8 mouse cellular contexts compared by ENCODE assay signal in genomic region chr6:83078324-83078858, GRCm38 (mm10). TPM values are rescaled to one million over a fixed set of nuclear protein-coding genes. Genes with fewer than 3 reads are reported as not detected.
A peak's percentile ranks its signal among the peaks of the same experiment; 100 is the strongest.
DNase-seq lines count a peak whose midpoint lies in the region; ATAC-seq lines count a peak whose summit lies in the region.

No protein-coding gene starts in this region.

- peak overlapping the region; percentile 90 for H3K4me3 ChIP-seq in brown adipose tissue, adult 24 weeks (ENCODE audit: insufficient read depth, low read depth, low read length)
- peak overlapping the region; percentile 78 to 91 for H3K4me3 ChIP-seq in heart, embryonic 14.5 days (ENCODE audit: control insufficient read depth in 1 of 2, insufficient read depth in 1 of 2, low read depth in 1 of 2, low read length in 2 of 2)
- H3K4me3 ChIP-seq in liver, embryonic 13.5 days (replicated peaks): peak overlapping the region; percentile 86
- peak overlapping the region; percentile 85 for H3K4me3 ChIP-seq in stomach, embryonic 16.5 days (replicated peaks; ENCODE audit: low read length)

- no peaks in the 10 kb centered on the region for H3K9me3 ChIP-seq in heart, embryonic 14.5 days (ENCODE audit: control insufficient read depth, low read length)
- H3K9me3 ChIP-seq in liver, embryonic 13.5 days (replicated peaks): no peaks in the 10 kb centered on the region
- no peaks in the 10 kb centered on the region for H3K9me3 ChIP-seq in stomach, embryonic 16.5 days (replicated peaks; ENCODE audit: control insufficient read depth, low read length)

- peak overlapping the region; percentile 100 for H3K4me2 ChIP-seq in heart, embryonic 14.5 days (ENCODE audit: low read length)
- peak overlapping the region; percentile 98 for H3K4me2 ChIP-seq in liver, embryonic 13.5 days
- peak overlapping the region; percentile 97 for H3K4me2 ChIP-seq in stomach, embryonic 16.5 days (ENCODE audit: low read depth, low read length)

- peak; percentile 99 for DNase-seq in CD4-positive, CD25-positive, alpha-beta regulatory T cell, adult 2 months (ENCODE audit: low read depth, low spot score)
- DNase-seq in fibroblast of lung, adult 2 months (ENCODE audit: low read depth): peak; percentile 89
- DNase-seq in kidney, postnatal 14 days: peak; percentile 99
- peak; percentile 98 for DNase-seq in liver, embryonic 13.5 days
- peak; percentile 100 for DNase-seq in neural tube, embryonic 10.5 days (ENCODE audit: extremely low spot score, low spot score)

- peaks cover 19% of the 10 kb centered on the region for H3K36me3 ChIP-seq in heart, embryonic 14.5 days (ENCODE audit: control insufficient read depth, insufficient read depth, low read length)
- peaks cover 19% of the 10 kb centered on the region for H3K36me3 ChIP-seq in liver, embryonic 13.5 days
- H3K36me3 ChIP-seq in stomach, embryonic 16.5 days (ENCODE audit: control insufficient read depth, insufficient read depth, low read length): 0 out of 2 replicates have a peak, but pooled peaks cover 6% of the 10 kb centered on the region

- under 1% methylated on average over 46 of the region's 46 CpGs for WGBS in heart, embryonic 14.5 days
- under 1% methylated on average over 46 of the region's 46 CpGs for WGBS in liver, embryonic 13.5 days (ENCODE audit: insufficient replicate concordance)
- under 1% methylated on average over 46 of the region's 46 CpGs for WGBS in stomach, embryonic 16.5 days

- H3K9ac ChIP-seq in heart, embryonic 14.5 days (ENCODE audit: low read length): peak overlapping the region; percentile 85
- peak overlapping the region; percentile 87 for H3K9ac ChIP-seq in liver, embryonic 13.5 days
- H3K9ac ChIP-seq in stomach, embryonic 16.5 days (ENCODE audit: low read length): peak overlapping the region; percentile 86

- peak overlapping the region; percentile 98 for H3K27ac ChIP-seq in brown adipose tissue, adult 24 weeks (replicated peaks; ENCODE audit: low read depth, low read length)
- peak overlapping the region; percentile 71 to 82 for H3K27ac ChIP-seq in heart, embryonic 14.5 days (replicated peaks in 1 of 2; ENCODE audit: control insufficient read depth in 1 of 2, insufficient read depth in 1 of 2, low read depth in 2 of 2, low read length in 2 of 2)
- H3K27ac ChIP-seq in liver, embryonic 13.5 days: peak overlapping the region; percentile 85
- peak overlapping the region; percentile 84 for H3K27ac ChIP-seq in stomach, embryonic 16.5 days (ENCODE audit: low read length)

- peak; percentile 92 for ATAC-seq in heart, embryonic 14.5 days (ENCODE audit: insufficient number of reproducible peaks, insufficient read depth, low FRiP score, low read depth)
- ATAC-seq in liver, embryonic 13.5 days (ENCODE audit: low read depth): peak; percentile 88
- peak; percentile 95 for ATAC-seq in stomach, embryonic 16.5 days (ENCODE audit: insufficient read depth, low FRiP score)

- peaks cover 3% of the 10 kb centered on the region; the same call in 1 of the 2 replicates for H3K4me1 ChIP-seq in brown adipose tissue, adult 24 weeks (ENCODE audit: control insufficient read depth, insufficient read depth, insufficient read length, low read length)
- H3K4me1 ChIP-seq in heart, embryonic 14.5 days (ENCODE audit: control insufficient read depth in 2 of 2, insufficient read depth in 2 of 2, low read length in 2 of 2): peaks cover 4 to 8% of the 10 kb centered on the region in 2 experiments; a peak in 3 of 4 replicates
- H3K4me1 ChIP-seq in liver, embryonic 13.5 days (replicated peaks): peaks cover 27% of the 10 kb centered on the region
- H3K4me1 ChIP-seq in stomach, embryonic 16.5 days (ENCODE audit: control insufficient read depth, insufficient read depth, low read length): peaks cover 10% of the 10 kb centered on the region; the same call in 1 of the 2 replicates

- H3K27me3 ChIP-seq in heart, embryonic 14.5 days (ENCODE audit: control insufficient read depth, insufficient read depth, low read length): peaks cover 54% of the 10 kb centered on the region
- peaks cover 57% of the 10 kb centered on the region for H3K27me3 ChIP-seq in liver, embryonic 13.5 days
- peaks cover 43% of the 10 kb centered on the region for H3K27me3 ChIP-seq in stomach, embryonic 16.5 days (ENCODE audit: control insufficient read depth, insufficient read depth, low read length)

RNA-seq across cellular contexts. Expression of gene Pcgf1, which starts 0.7 kb away (rescaled TPM):
- 16.5 and 22.5 TPM in 2 replicates for polyA plus RNA-seq in brown adipose tissue, adult 24 weeks (2012; ENCODE audit: insufficient read depth, insufficient read length, missing spikeins)
- 14.1 and 16.8 TPM in 2 replicates for polyA plus RNA-seq in heart, embryonic 14.5 days (2014; fragmentation: Nextera tagmentation; extraction: Ambion mirVana)
- 19.3 and 21.2 TPM in 2 replicates for polyA plus RNA-seq in liver, embryonic 13.5 days (2015; fragmentation: Nextera tagmentation; extraction: Ambion mirVana)
- 25.1 and 28.8 TPM in 2 replicates for polyA plus RNA-seq in stomach, embryonic 16.5 days (2015; fragmentation: Nextera tagmentation; extraction: Ambion mirVana)

RNA-seq across cellular contexts. Expression of gene Lbx2, which starts 7.8 kb away (rescaled TPM):
- polyA plus RNA-seq in brown adipose tissue, adult 24 weeks (2012; ENCODE audit: insufficient read depth, insufficient read length, missing spikeins): not detected in 2 replicates
- 0.28 TPM in 1 of 2 replicates, not detected in the other for polyA plus RNA-seq in heart, embryonic 14.5 days (2014; fragmentation: Nextera tagmentation; extraction: Ambion mirVana)
- polyA plus RNA-seq in liver, embryonic 13.5 days (2015; fragmentation: Nextera tagmentation; extraction: Ambion mirVana): 0.24 and 0.38 TPM in 2 replicates
- 0.58 and 0.65 TPM in 2 replicates for polyA plus RNA-seq in stomach, embryonic 16.5 days (2015; fragmentation: Nextera tagmentation; extraction: Ambion mirVana)

RNA-seq across cellular contexts. Expression of gene Tlx2, which starts 8.3 kb away (rescaled TPM):
- polyA plus RNA-seq in brown adipose tissue, adult 24 weeks (2012; ENCODE audit: insufficient read depth, insufficient read length, missing spikeins): not detected in 2 replicates
- 0.30 and 1.9 TPM in 2 replicates for polyA plus RNA-seq in heart, embryonic 14.5 days (2014; fragmentation: Nextera tagmentation; extraction: Ambion mirVana)
- 0.14 TPM in 1 of 2 replicates, not detected in the other for polyA plus RNA-seq in liver, embryonic 13.5 days (2015; fragmentation: Nextera tagmentation; extraction: Ambion mirVana)
- 1.8 and 3.4 TPM in 2 replicates for polyA plus RNA-seq in stomach, embryonic 16.5 days (2015; fragmentation: Nextera tagmentation; extraction: Ambion mirVana)

RNA-seq across cellular contexts. Expression of gene Dqx1, which starts 20.7 kb away (rescaled TPM):
- polyA plus RNA-seq in brown adipose tissue, adult 24 weeks (2012; ENCODE audit: insufficient read depth, insufficient read length, missing spikeins): 0.79 TPM in 1 of 2 replicates, not detected in the other
- 0.38 and 0.46 TPM in 2 replicates for polyA plus RNA-seq in heart, embryonic 14.5 days (2014; fragmentation: Nextera tagmentation; extraction: Ambion mirVana)
- 5.3 and 5.6 TPM in 2 replicates for polyA plus RNA-seq in liver, embryonic 13.5 days (2015; fragmentation: Nextera tagmentation; extraction: Ambion mirVana)
- 6.0 and 6.4 TPM in 2 replicates for polyA plus RNA-seq in stomach, embryonic 16.5 days (2015; fragmentation: Nextera tagmentation; extraction: Ambion mirVana)

RNA-seq across cellular contexts. Expression of gene Ccdc142, which starts 23.0 kb away (rescaled TPM):
- polyA plus RNA-seq in brown adipose tissue, adult 24 weeks (2012; ENCODE audit: insufficient read depth, insufficient read length, missing spikeins): not detected in 2 replicates
- 1.6 and 2.2 TPM in 2 replicates for polyA plus RNA-seq in heart, embryonic 14.5 days (2014; fragmentation: Nextera tagmentation; extraction: Ambion mirVana)
- 0.94 and 1.1 TPM in 2 replicates for polyA plus RNA-seq in liver, embryonic 13.5 days (2015; fragmentation: Nextera tagmentation; extraction: Ambion mirVana)
- 1.2 and 1.5 TPM in 2 replicates for polyA plus RNA-seq in stomach, embryonic 16.5 days (2015; fragmentation: Nextera tagmentation; extraction: Ambion mirVana)

Comparison
In these comparisons a context has a peak if more than half of its experiments do, and no peak if none do; other contexts are left out.
1. Peak in every context shown above with its lines: DNase-seq, ATAC-seq, H3K4me3 ChIP-seq and H3K27ac ChIP-seq.